Mouse (Mus musculus): ENCODE results near the gene Jmjd6.

The Jmjd6 gene

GRCm38 (mm10) chr11:116843261-116844233, at the start of gene Jmjd6, which contains the start of gene Mettl23:
Gene Jmjd6 (minus strand): TSS chr11:116843449.
Gene Mettl23 (plus strand): TSS chr11:116843278.
- peak; percentile 96 to 99 for DNase-seq

GRCm38 (mm10) chr11:116887136-116887535, 43.9 kb upstream of the Jmjd6 start:
- no peak for DNase-seq

GRCm38 (mm10) chr11:116885275-116886151, 42.3 kb upstream of the Jmjd6 start:
- DNase-seq: peak; percentile 87 to 92

GRCm38 (mm10) chr11:116884061-116884460, 40.8 kb upstream of the Jmjd6 start:
- DNase-seq: no peak

GRCm38 (mm10) chr11:116882446-116882845, 39.2 kb upstream of the Jmjd6 start:
- DNase-seq: no peak

GRCm38 (mm10) chr11:116881440-116881839, 38.2 kb upstream of the Jmjd6 start:
- no peak for DNase-seq

- DNase-seq: no peak
Measured at GRCm38 (mm10) chr11:116880839-116881238, 37.6 kb upstream of the Jmjd6 start.

GRCm38 (mm10) chr11:116878454-116878853, 35.2 kb upstream of the Jmjd6 start:
- peak; percentile 16 to 53 for DNase-seq

GRCm38 (mm10) chr11:116873987-116874386, 30.7 kb upstream of the Jmjd6 start:
- no peak for DNase-seq

GRCm38 (mm10) chr11:116871538-116871937, 28.3 kb upstream of the Jmjd6 start:
- DNase-seq: no peak

GRCm38 (mm10) chr11:116869641-116870040, 26.4 kb upstream of the Jmjd6 start:
- no peak for DNase-seq

GRCm38 (mm10) chr11:116869223-116869622, 26.0 kb upstream of the Jmjd6 start:
- DNase-seq: no peak

- DNase-seq: peak; percentile 71 to 84
Measured at GRCm38 (mm10) chr11:116868129-116868528, 24.9 kb upstream of the Jmjd6 start.

GRCm38 (mm10) chr11:116865945-116866585, 22.8 kb upstream of the Jmjd6 start:
- peak; percentile 51 to 79 for DNase-seq

- peak in 1 of 2 experiments; percentile 52 for DNase-seq
Measured at GRCm38 (mm10) chr11:116864444-116864843, 21.2 kb upstream of the Jmjd6 start.

- peak in 1 of 2 experiments; percentile 23 for DNase-seq
Measured at GRCm38 (mm10) chr11:116857183-116857850, 14.1 kb upstream of the Jmjd6 start.

GRCm38 (mm10) chr11:116854279-116854678, 11.0 kb upstream of the Jmjd6 start:
- DNase-seq: no peak

GRCm38 (mm10) chr11:116853512-116853928, 10.3 kb upstream of the Jmjd6 start:
- DNase-seq: peak; percentile 99

- DNase-seq: peak; percentile 95 to 97
Measured at GRCm38 (mm10) chr11:116852891-116853511, 9.8 kb upstream of the Jmjd6 start, which contains the start of gene Srsf2. Gene Srsf2 (minus strand): TSS chr11:116853094.

- DNase-seq: peak; percentile 85 to 94
Measured at GRCm38 (mm10) chr11:116852291-116852890, 9.1 kb upstream of the Jmjd6 start, which contains the start of gene Mfsd11. Gene Mfsd11 (plus strand): TSS chr11:116852440.
